Mouse (Mus musculus) forelimb bud, embryonic 11.5 days (tissue): ENCODE measurements around the gene Lrrc74a.
A peak's percentile ranks its signal among the peaks of the same experiment; 100 is the strongest.

ENCODE experiments used
- DNase-seq: peaks from one replicate; pipeline ENCODE4 v3.0.0-alpha.2; 2012; ENCODE audit warnings: low read depth, low spot score

Gene Lrrc74a

GRCm38 (mm10) chr12:86719961-86720639, 14.1 kb upstream of the Lrrc74a start:
- no peak for DNase-seq

- DNase-seq, result no peak
Observed at GRCm38 (mm10) chr12:86721453-86721852, 12.7 kb upstream of the Lrrc74a start.

- DNase-seq, result no peak
Observed at GRCm38 (mm10) chr12:86724300-86724699, 9.9 kb upstream of the Lrrc74a start.

- peak; percentile 36 for DNase-seq
Observed at GRCm38 (mm10) chr12:86725706-86726105, 8.5 kb upstream of the Lrrc74a start.

- DNase-seq, result peak; percentile 96
Observed at GRCm38 (mm10) chr12:86726120-86726640, 8.0 kb upstream of the Lrrc74a start, which contains the start of gene Angel1. Gene Angel1 (minus strand): TSS chr12:86726460.

GRCm38 (mm10) chr12:86761036-86761435, 26.9 kb downstream of the Lrrc74a start:
- no peak for DNase-seq

- no peak for DNase-seq
Observed at GRCm38 (mm10) chr12:86764060-86764459, 29.9 kb downstream of the Lrrc74a start.

- DNase-seq, result no peak
Observed at GRCm38 (mm10) chr12:86766467-86766866, 32.3 kb downstream of the Lrrc74a start.

- peak; percentile 74 for DNase-seq
Observed at GRCm38 (mm10) chr12:86767868-86768631, 33.9 kb downstream of the Lrrc74a start.

GRCm38 (mm10) chr12:86768986-86769580, 34.9 kb downstream of the Lrrc74a start:
- peak; percentile 77 for DNase-seq

GRCm38 (mm10) chr12:86769819-86770218, 35.6 kb downstream of the Lrrc74a start:
- no peak for DNase-seq

- no peak for DNase-seq
Observed at GRCm38 (mm10) chr12:86770261-86770670, 36.1 kb downstream of the Lrrc74a start.

- no peak for DNase-seq
Observed at GRCm38 (mm10) chr12:86770927-86771326, 36.8 kb downstream of the Lrrc74a start.

- DNase-seq, result peak; percentile 96
Observed at GRCm38 (mm10) chr12:86771823-86772427, 37.8 kb downstream of the Lrrc74a start.

GRCm38 (mm10) chr12:86772551-86772950, 38.4 kb downstream of the Lrrc74a start:
- DNase-seq, result no peak

- no peak for DNase-seq
Observed at GRCm38 (mm10) chr12:86775561-86776280, 41.6 kb downstream of the Lrrc74a start.

- no peak for DNase-seq
Observed at GRCm38 (mm10) chr12:86776341-86776860, 42.2 kb downstream of the Lrrc74a start.

- no peak for DNase-seq
Observed at GRCm38 (mm10) chr12:86778531-86778930, 44.4 kb downstream of the Lrrc74a start.

GRCm38 (mm10) chr12:86779206-86779989, 45.2 kb downstream of the Lrrc74a start:
- DNase-seq, result no peak

- DNase-seq, result no peak
Observed at GRCm38 (mm10) chr12:86781654-86782202, 47.6 kb downstream of the Lrrc74a start.
